Mouse (Mus musculus) heart, postnatal 0 days (tissue): ENCODE measurements around the gene Zscan10. TPM values are rescaled to one million over a fixed set of nuclear protein-coding genes. Genes with fewer than 3 reads are reported as not detected.

Source experiments
- ATAC-seq: fragments of 200-750 bp; cut with Nextera tagmentation; 2 replicates; pipeline ENCODE4 v1.8.0; 2017; ENCODE audit warnings: low read depth, moderate number of reproducible peaks, moderate library complexity; ENCODE audit not compliant: insufficient read depth
- DNase-seq: peaks from one replicate; pipeline ENCODE4 v3.0.0-alpha.2; 2016; ENCODE audit warnings: low spot score
- H3K27ac ChIP-seq: fragments of 300-500 bp; sonication (generic); 2 replicates; pipeline ENCODE4 v1.5.1; 2014; ENCODE audit warnings: low read depth, mild to moderate bottlenecking
- H3K27me3 ChIP-seq: fragments of 300-500 bp; sonication (generic); 2 replicates; pipeline ENCODE4 v1.6.1; 2014; ENCODE audit warnings: low read length, mixed read lengths; ENCODE audit not compliant: control insufficient read depth, insufficient read depth
- H3K36me3 ChIP-seq: fragments of 300-500 bp; sonication (generic); replicated peaks from 2 replicates; pipeline ENCODE4 v1.6.1; 2014; ENCODE audit warnings: low read length, mixed read lengths; ENCODE audit not compliant: control insufficient read depth, insufficient read depth
- H3K4me1 ChIP-seq: fragments of 300-500 bp; sonication (generic); 2 replicates; pipeline ENCODE4 v1.6.1; 2014; ENCODE audit warnings: antibody characterized with exemption; ENCODE audit not compliant: control insufficient read depth, insufficient read depth
- H3K4me2 ChIP-seq: fragments of 300-500 bp; sonication (generic); 2 replicates; pipeline ENCODE4 v1.6.1; 2014; ENCODE audit warnings: low read depth, mild to moderate bottlenecking, low read length, moderate library complexity
- H3K4me3 ChIP-seq: fragments of 300-500 bp; sonication (generic); 2 replicates; pipeline ENCODE4 v1.5.1; 2014; ENCODE audit warnings: low read depth, low read length
- H3K9ac ChIP-seq: fragments of 300-500 bp; sonication (generic); replicated peaks from 2 replicates; pipeline ENCODE4 v1.6.1; 2014; ENCODE audit warnings: low read depth, low read length, mixed read lengths
- H3K9me3 ChIP-seq: fragments of 300-500 bp; sonication (generic); replicated peaks from 2 replicates; pipeline ENCODE4 v1.6.1; 2016; ENCODE audit warnings: low read length; ENCODE audit not compliant: control insufficient read depth
- CTCF ChIP-seq: IDR thresholded peaks from 2 replicates; pipeline ENCODE4 v1.5.1; 2016; ENCODE audit warnings: antibody characterized with exemption, control low read depth, low read depth
- EP300 ChIP-seq: IDR thresholded peaks from 2 replicates; pipeline ENCODE4 v1.6.1; 2016; ENCODE audit warnings: antibody characterized with exemption, low read depth
- WGBS: fragments of 180-500 bp; shearing (Covaris S2); extraction: QIAGEN DNeasy Blood & Tissue Kit; methylation state at CpG from one replicate; pipeline ENCODE4 v1.1.7; 2014; 5-methylcytosine and 5-hydroxymethylcytosine counted together
- polyA plus RNA-seq: library from polyadenylated mRNA; unstranded; fragments of >200 nt; fragmentation: Nextera tagmentation; extraction: Ambion mirVana; gene quantifications from 2 replicates; pipeline ENCODE4 v1.2.1, GENCODE M21; 2015
- total RNA-seq: library from RNA; depleted of rRNA; stranded (reverse); fragments of >200 nt; gene quantifications from 2 replicates; pipeline ENCODE4 v1.2.3, GENCODE M21; 2014; ENCODE audit warnings: low replicate concordance; rRNA removed

Zscan10 gene
- total RNA-seq (not detected in 2 replicates), polyA plus RNA-seq (not detected in 2 replicates)

- H3K27me3 ChIP-seq: no peaks in the 10 kb centered on the region
- no peak for TF ChIP-seq CTCF
- no peak for TF ChIP-seq EP300
- H3K9me3 ChIP-seq: no peaks in the 10 kb centered on the region
- WGBS: 56% methylated on average over 15 of the region's 15 CpGs
- peak within 1 kb of the TSS; percentile 74 for H3K4me2 ChIP-seq
- H3K27ac ChIP-seq: peak within 1 kb of the TSS; percentile 89
- DNase-seq: no peak
- no peaks in the 10 kb centered on the region for H3K36me3 ChIP-seq
- H3K9ac ChIP-seq: peak within 1 kb of the TSS; percentile 68
- ATAC-seq: no peak
- H3K4me1 ChIP-seq: peaks cover 5% of the 10 kb centered on the region; the same call in 1 of the 2 replicates
- H3K4me3 ChIP-seq: peak within 1 kb of the TSS; percentile 48; the same call in 1 of the 2 replicates
Measured at GRCm38 (mm10) chr17:23600641-23601622, at the start of gene Zscan10. Gene Zscan10, plus strand, starts transcription at chr17:23600856.

- ATAC-seq (no peak), DNase-seq (no peak)
- no peak for TF ChIP-seq CTCF
- no peak for TF ChIP-seq EP300
- no peaks in the 10 kb centered on the region for H3K27me3 ChIP-seq
- peak overlapping the region; percentile 53 for H3K4me3 ChIP-seq
- peak overlapping the region; percentile 71 for H3K4me2 ChIP-seq
- H3K27ac ChIP-seq: peak overlapping the region; percentile 66
- no peaks in the 10 kb centered on the region for H3K36me3 ChIP-seq
- no peaks in the 10 kb centered on the region; the same call in 1 of the 2 replicates for H3K4me1 ChIP-seq
- 2% methylated on average over 15 of the region's 15 CpGs for WGBS
- H3K9ac ChIP-seq: peak overlapping the region; percentile 42
- H3K9me3 ChIP-seq: no peaks in the 10 kb centered on the region
Measured at GRCm38 (mm10) chr17:23550856-23551255, 49.8 kb upstream of the Zscan10 start.

GRCm38 (mm10) chr17:23551416-23551815, 49.2 kb upstream of the Zscan10 start:
- H3K4me3 ChIP-seq: peak overlapping the region; percentile 53; the same call in 1 of the 2 replicates
- H3K27me3 ChIP-seq: no peaks in the 10 kb centered on the region
- H3K9me3 ChIP-seq: no peaks in the 10 kb centered on the region
- no peaks in the 10 kb centered on the region; the same call in 1 of the 2 replicates for H3K4me1 ChIP-seq
- DNase-seq: no peak
- no peak for ATAC-seq
- peak overlapping the region; percentile 71 for H3K4me2 ChIP-seq
- TF ChIP-seq CTCF (no peak), EP300 (no peak)
- H3K27ac ChIP-seq: no peak overlapping the region
- H3K36me3 ChIP-seq: peaks cover 4% of the 10 kb centered on the region; the same call in 1 of the 2 replicates
- H3K9ac ChIP-seq: no peak overlapping the region

DNA sequence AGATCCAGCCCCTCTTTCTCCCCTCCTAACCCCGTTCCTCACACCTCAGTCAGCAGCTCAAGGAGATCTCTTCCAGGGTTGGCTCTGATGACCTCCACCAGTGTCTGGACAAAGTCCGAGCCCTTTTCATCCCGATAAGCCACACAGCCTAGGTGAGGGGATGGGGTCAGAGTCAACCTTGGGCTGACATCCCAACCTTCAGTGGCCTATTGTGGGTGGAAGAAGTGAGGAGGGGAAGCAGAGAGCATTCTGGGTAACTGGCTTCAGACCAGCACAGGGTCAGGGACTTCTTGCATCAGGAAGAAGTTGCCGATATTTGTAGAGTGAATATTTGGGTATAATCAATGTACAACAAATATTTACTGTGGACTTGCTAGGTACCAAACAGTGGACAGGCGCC, 48.7 kb upstream of the Zscan10 start:
- no peak overlapping the region for H3K9ac ChIP-seq
- H3K9me3 ChIP-seq: no peaks in the 10 kb centered on the region
- H3K4me1 ChIP-seq: no peaks in the 10 kb centered on the region; the same call in 1 of the 2 replicates
- H3K27me3 ChIP-seq: no peaks in the 10 kb centered on the region
- DNase-seq (no peak), ATAC-seq (no peak)
- no peak for TF ChIP-seq EP300
- 55% methylated on average over 5 of the region's 5 CpGs for whole genome bisulfite sequencing
- no peak overlapping the region for H3K27ac ChIP-seq
- peaks cover 10% of the 10 kb centered on the region for H3K36me3 ChIP-seq
- H3K4me2 ChIP-seq: no peak overlapping the region
- H3K4me3 ChIP-seq: no peak overlapping the region

- H3K4me2 ChIP-seq: no peak overlapping the region
- DNase-seq (no peak), ATAC-seq (no peak)
- no peaks in the 10 kb centered on the region for H3K9me3 ChIP-seq
- WGBS: 78% methylated on average over 7 of the region's 8 CpGs
- H3K27me3 ChIP-seq: no peaks in the 10 kb centered on the region
- no peak overlapping the region for H3K9ac ChIP-seq
- H3K36me3 ChIP-seq: peaks cover 20% of the 10 kb centered on the region
- TF ChIP-seq CTCF: no peak
- no peak for TF ChIP-seq EP300
- no peaks in the 10 kb centered on the region; the same call in 1 of the 2 replicates for H3K4me1 ChIP-seq
- no peak overlapping the region for H3K4me3 ChIP-seq
- no peak overlapping the region for H3K27ac ChIP-seq
Measured at GRCm38 (mm10) chr17:23552896-23553633, 47.6 kb upstream of the Zscan10 start.
